Mouse (Mus musculus): ENCODE measurements around the gene Hoxb7. TPM values are rescaled to one million over a fixed set of nuclear protein-coding genes. Genes with fewer than 3 reads are reported as not detected.

Gene Hoxb7
- polyA plus RNA-seq, 1 experiment from 2014 or later = 8.3 TPM

DNA sequence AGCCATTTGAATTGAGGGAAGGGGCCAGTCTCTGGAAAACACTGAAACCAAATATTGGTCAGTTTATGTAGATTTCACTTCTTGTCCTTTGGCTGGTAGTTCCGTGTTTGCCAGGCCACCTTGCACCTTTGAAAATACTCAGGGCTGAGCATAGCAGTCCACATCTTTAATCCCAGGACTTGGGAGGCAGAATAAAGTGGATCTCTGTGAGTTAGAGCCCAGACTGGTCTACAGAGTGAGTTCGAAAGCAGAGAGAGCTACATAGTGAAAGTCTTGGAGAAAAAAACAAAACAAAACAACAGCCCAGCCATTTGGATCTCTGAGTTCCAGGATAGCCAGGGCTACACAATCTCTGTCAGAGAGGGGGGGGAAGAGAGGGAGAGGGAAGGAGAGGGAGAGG lies 29.3 kb upstream of the Hoxb7 start:
- Histone ChIP-seq H3K4me1 (ENCODE audit: control insufficient read depth, insufficient read depth, low read length) (no peaks in the 10 kb centered on the region), H3K9ac (ENCODE audit: low read length) (no peak overlapping the region), H3K4me3 (replicated peaks; ENCODE audit: low read length) (no peak overlapping the region), H3K36me3 (ENCODE audit: control insufficient read depth, insufficient read depth, low read length) (no peaks in the 10 kb centered on the region), H3K27ac (ENCODE audit: low read length) (no peak overlapping the region), H3K9me3 (replicated peaks; ENCODE audit: control insufficient read depth, low read length) (no peaks in the 10 kb centered on the region), H3K27me3 (ENCODE audit: control insufficient read depth, insufficient read depth, low read length) (peaks cover 95% of the 10 kb centered on the region), H3K4me2 (ENCODE audit: low read depth, low read length) (no peak overlapping the region)
- no peak for ATAC-seq (ENCODE audit: insufficient read depth, low FRiP score)
- 22% methylated on average over 2 of the region's 2 CpGs for WGBS

DNA sequence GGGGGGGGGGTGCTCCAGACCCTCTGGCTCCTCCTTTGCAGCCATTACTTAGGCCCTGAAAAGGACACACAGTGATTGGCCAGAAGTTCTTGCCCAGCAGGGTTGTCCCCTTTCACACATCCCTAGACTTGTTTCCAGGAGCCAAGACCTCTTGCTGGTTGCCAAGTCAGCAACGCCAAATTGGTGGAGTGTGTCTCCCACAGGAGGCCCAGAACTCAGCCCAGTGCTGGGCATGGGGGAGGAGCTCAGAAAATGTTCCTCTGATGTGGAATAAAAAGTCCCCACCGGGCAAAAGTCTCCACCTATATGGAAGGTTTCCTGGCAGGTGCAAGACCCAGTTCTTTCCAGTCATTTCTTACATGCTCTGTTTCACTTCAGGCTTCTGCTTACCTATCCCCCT lies 27.4 kb upstream of the Hoxb7 start:
- Histone ChIP-seq H3K4me3 (replicated peaks; ENCODE audit: low read length) (no peak overlapping the region), H3K9me3 (replicated peaks; ENCODE audit: control insufficient read depth, low read length) (no peaks in the 10 kb centered on the region), H3K9ac (ENCODE audit: low read length) (no peak overlapping the region), H3K4me1 (ENCODE audit: control insufficient read depth, insufficient read depth, low read length) (no peaks in the 10 kb centered on the region), H3K27ac (ENCODE audit: low read length) (no peak overlapping the region), H3K27me3 (ENCODE audit: control insufficient read depth, insufficient read depth, low read length) (peaks cover 95% of the 10 kb centered on the region), H3K36me3 (ENCODE audit: control insufficient read depth, insufficient read depth, low read length) (no peaks in the 10 kb centered on the region), H3K4me2 (ENCODE audit: low read depth, low read length) (no peak overlapping the region)
- 4% methylated on average over 2 of the region's 2 CpGs for WGBS
- ATAC-seq (ENCODE audit: insufficient read depth, low FRiP score) = no peak

DNA sequence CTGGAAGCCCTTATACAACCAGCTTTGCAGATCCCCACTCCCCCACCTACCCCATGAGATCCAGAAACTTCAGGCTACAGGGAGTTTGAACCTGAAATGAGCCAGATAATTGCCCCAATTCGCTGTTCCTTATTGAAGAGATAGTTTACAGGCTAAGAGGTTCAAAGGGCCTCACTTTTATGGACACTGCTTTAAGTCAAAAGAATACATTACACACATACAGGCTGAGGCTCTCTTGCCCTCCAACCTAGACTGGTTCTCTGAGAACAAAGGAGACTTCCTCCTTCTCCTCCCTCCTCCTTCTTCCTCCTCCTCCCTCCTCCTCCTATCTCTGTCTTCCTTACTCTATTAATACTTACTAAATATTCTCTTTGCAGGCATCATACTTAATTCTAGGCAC lies 26.9 kb upstream of the Hoxb7 start:
- Histone ChIP-seq H3K9ac (ENCODE audit: low read length) (no peak overlapping the region), H3K4me3 (replicated peaks; ENCODE audit: low read length) (no peak overlapping the region), H3K4me1 (ENCODE audit: control insufficient read depth, insufficient read depth, low read length) (no peaks in the 10 kb centered on the region), H3K27ac (ENCODE audit: low read length) (no peak overlapping the region), H3K27me3 (ENCODE audit: control insufficient read depth, insufficient read depth, low read length) (peaks cover 95% of the 10 kb centered on the region), H3K36me3 (ENCODE audit: control insufficient read depth, insufficient read depth, low read length) (no peaks in the 10 kb centered on the region), H3K4me2 (ENCODE audit: low read depth, low read length) (no peak overlapping the region), H3K9me3 (replicated peaks; ENCODE audit: control insufficient read depth, low read length) (no peaks in the 10 kb centered on the region)
- ATAC-seq (ENCODE audit: insufficient read depth, low FRiP score) = no peak
- WGBS = 4% methylated on average over 1 of the region's 1 CpGs

GRCm38 (mm10) chr11:96260310-96260970 lies 26.0 kb upstream of the Hoxb7 start:
- H3K36me3 ChIP-seq (ENCODE audit: control insufficient read depth, insufficient read depth, low read length) = no peaks in the 10 kb centered on the region
- no peaks in the 10 kb centered on the region for H3K9me3 ChIP-seq (replicated peaks; ENCODE audit: control insufficient read depth, low read length)
- no peak for ATAC-seq (ENCODE audit: insufficient read depth, low FRiP score)
- H3K27ac ChIP-seq (ENCODE audit: low read length) = no peak overlapping the region
- H3K9ac ChIP-seq (ENCODE audit: low read length) = no peak overlapping the region
- H3K4me1 ChIP-seq (ENCODE audit: control insufficient read depth, insufficient read depth, low read length) = no peaks in the 10 kb centered on the region
- WGBS = 2% methylated on average over 23 of the region's 23 CpGs
- no peak overlapping the region for H3K4me3 ChIP-seq (replicated peaks; ENCODE audit: low read length)
- no peak overlapping the region for H3K4me2 ChIP-seq (ENCODE audit: low read depth, low read length)
- H3K27me3 ChIP-seq (ENCODE audit: control insufficient read depth, insufficient read depth, low read length) = peaks cover 95% of the 10 kb centered on the region

GRCm38 (mm10) chr11:96261323-96261890 lies 25.0 kb upstream of the Hoxb7 start:
- Histone ChIP-seq H3K4me2 (ENCODE audit: low read depth, low read length) (no peak overlapping the region), H3K27ac (ENCODE audit: low read length) (no peak overlapping the region), H3K36me3 (ENCODE audit: control insufficient read depth, insufficient read depth, low read length) (no peaks in the 10 kb centered on the region), H3K9ac (ENCODE audit: low read length) (no peak overlapping the region), H3K9me3 (replicated peaks; ENCODE audit: control insufficient read depth, low read length) (no peaks in the 10 kb centered on the region), H3K4me1 (ENCODE audit: control insufficient read depth, insufficient read depth, low read length) (no peaks in the 10 kb centered on the region), H3K27me3 (ENCODE audit: control insufficient read depth, insufficient read depth, low read length) (peaks cover 96% of the 10 kb centered on the region), H3K4me3 (replicated peaks; ENCODE audit: low read length) (no peak overlapping the region)
- WGBS = 2% methylated on average over 24 of the region's 24 CpGs
- ATAC-seq (ENCODE audit: insufficient read depth, low FRiP score) = no peak

DNA sequence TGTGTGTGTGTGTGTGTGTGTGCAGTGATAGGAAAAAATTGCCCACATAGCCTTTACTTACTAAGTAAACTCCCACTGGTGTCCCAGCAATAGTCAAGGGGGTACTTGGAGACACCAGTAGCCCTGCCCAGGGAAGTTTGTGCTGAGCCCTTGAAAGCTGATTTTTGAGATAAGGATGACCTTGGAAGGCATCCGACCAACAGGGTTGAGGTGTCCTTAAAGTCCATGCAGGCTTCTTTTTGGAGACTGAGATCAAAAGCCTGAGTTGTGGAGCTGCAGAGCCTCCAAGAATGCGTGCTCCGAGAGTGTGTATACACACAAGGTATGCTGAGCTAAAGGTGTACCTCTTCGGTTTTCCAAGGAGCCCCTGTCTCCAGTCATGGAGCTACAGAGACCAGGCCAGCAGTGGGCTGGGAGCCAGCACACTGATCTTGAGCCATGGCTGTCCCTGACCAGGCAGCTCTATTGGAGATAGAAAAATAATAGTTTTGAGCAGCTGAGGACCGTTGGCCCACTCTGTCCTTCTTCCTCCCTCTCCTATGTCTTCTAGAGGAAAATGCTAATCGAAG lies 24.1 kb upstream of the Hoxb7 start:
- Histone ChIP-seq H3K9ac (ENCODE audit: low read length) (no peak overlapping the region), H3K4me1 (ENCODE audit: control insufficient read depth, insufficient read depth, low read length) (no peaks in the 10 kb centered on the region), H3K9me3 (replicated peaks; ENCODE audit: control insufficient read depth, low read length) (no peaks in the 10 kb centered on the region), H3K27me3 (ENCODE audit: control insufficient read depth, insufficient read depth, low read length) (peaks cover 97% of the 10 kb centered on the region), H3K36me3 (ENCODE audit: control insufficient read depth, insufficient read depth, low read length) (no peaks in the 10 kb centered on the region), H3K4me2 (ENCODE audit: low read depth, low read length) (no peak overlapping the region), H3K4me3 (replicated peaks; ENCODE audit: low read length) (no peak overlapping the region), H3K27ac (ENCODE audit: low read length) (no peak overlapping the region)
- no peak for ATAC-seq (ENCODE audit: insufficient read depth, low FRiP score)
- WGBS = 10% methylated on average over 6 of the region's 6 CpGs

DNA sequence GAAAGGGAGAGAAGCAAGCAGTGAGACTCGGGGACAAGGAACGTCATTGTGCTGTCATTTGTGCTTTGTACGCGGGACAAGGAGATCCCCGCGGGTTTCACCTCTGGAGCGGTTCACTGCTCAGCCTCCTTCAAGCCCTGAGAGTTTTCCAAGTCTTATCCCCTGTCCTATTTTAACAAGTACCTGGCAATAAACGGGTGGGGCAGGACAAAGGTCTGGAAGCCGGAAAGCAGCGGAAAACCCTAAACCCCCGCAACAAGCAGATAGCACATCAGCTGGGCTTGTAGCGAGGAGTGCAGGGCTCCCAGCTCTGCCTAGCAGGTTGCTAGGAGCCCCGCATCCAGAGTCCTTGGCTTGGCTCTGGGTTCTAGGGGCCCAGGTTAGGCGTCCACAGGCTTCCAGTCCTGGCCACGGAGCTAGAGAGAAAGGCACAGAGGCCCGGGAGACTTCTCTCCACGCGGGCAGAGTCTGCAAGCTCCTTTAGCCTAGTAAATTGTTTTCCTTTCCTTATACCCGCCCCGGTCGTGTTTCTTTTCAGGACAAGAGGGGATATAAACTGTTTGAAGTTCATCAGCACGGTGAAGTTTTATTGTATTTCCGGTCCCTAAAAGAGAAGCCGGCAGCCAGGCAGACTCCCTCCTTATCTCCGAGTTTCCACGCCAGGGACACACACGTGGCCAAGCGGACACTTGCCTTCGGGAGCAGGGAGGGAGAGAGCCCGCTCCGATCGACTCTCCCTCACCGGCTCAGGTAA lies 22.6 kb upstream of the Hoxb7 start:
- H3K9ac ChIP-seq (ENCODE audit: low read length) = no peak overlapping the region
- no peaks in the 10 kb centered on the region for H3K4me1 ChIP-seq (ENCODE audit: control insufficient read depth, insufficient read depth, low read length)
- ATAC-seq (ENCODE audit: insufficient read depth, low FRiP score) = no peak
- no peak overlapping the region for H3K4me2 ChIP-seq (ENCODE audit: low read depth, low read length)
- H3K9me3 ChIP-seq (replicated peaks; ENCODE audit: control insufficient read depth, low read length) = no peaks in the 10 kb centered on the region
- no peaks in the 10 kb centered on the region for H3K36me3 ChIP-seq (ENCODE audit: control insufficient read depth, insufficient read depth, low read length)
- peaks cover 94% of the 10 kb centered on the region for H3K27me3 ChIP-seq (ENCODE audit: control insufficient read depth, insufficient read depth, low read length)
- WGBS = 3% methylated on average over 33 of the region's 33 CpGs
- no peak overlapping the region for H3K27ac ChIP-seq (ENCODE audit: low read length)
- H3K4me3 ChIP-seq (replicated peaks; ENCODE audit: low read length) = no peak overlapping the region

GRCm38 (mm10) chr11:96264390-96265020 lies 21.9 kb upstream of the Hoxb7 start:
- Histone ChIP-seq H3K27ac (ENCODE audit: low read length) (no peak overlapping the region), H3K4me2 (ENCODE audit: low read depth, low read length) (no peak overlapping the region)

DNA sequence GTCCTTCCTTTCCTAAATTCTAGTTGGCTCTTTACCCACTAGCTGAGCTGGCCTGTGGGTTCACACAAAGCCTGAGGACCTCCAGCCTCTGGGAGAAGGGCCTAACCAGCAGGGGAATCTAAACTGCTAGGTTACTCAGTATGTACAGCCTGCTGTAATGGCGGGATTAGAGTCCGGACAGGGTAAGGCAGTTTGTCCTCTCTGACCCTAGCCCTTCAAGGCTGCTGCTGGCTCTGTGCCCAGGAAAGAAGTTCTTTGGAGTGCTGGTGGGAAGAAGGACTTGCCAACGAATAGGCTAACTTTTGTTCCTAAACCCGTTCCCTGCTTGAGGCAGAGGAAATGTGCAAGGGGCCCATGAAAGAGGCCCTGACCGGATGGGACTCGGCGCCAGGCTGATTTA lies 20.5 kb upstream of the Hoxb7 start:
- Histone ChIP-seq H3K4me1 (ENCODE audit: control insufficient read depth, insufficient read depth, low read length) (peaks cover under 1% of the 10 kb centered on the region; the same call in 1 of the 2 replicates), H3K4me3 (replicated peaks; ENCODE audit: low read length) (no peak overlapping the region), H3K4me2 (ENCODE audit: low read depth, low read length) (no peak overlapping the region), H3K27me3 (ENCODE audit: control insufficient read depth, insufficient read depth, low read length) (peaks cover 94% of the 10 kb centered on the region), H3K36me3 (ENCODE audit: control insufficient read depth, insufficient read depth, low read length) (no peaks in the 10 kb centered on the region), H3K9me3 (replicated peaks; ENCODE audit: control insufficient read depth, low read length) (no peaks in the 10 kb centered on the region), H3K27ac (ENCODE audit: low read length) (no peak overlapping the region), H3K9ac (ENCODE audit: low read length) (no peak overlapping the region)
- 3% methylated on average over 7 of the region's 7 CpGs for WGBS
- no peak for ATAC-seq (ENCODE audit: insufficient read depth, low FRiP score)

More at GRCm38 (mm10) chr11:96264390-96265020, 21.9 kb upstream of the Hoxb7 start:
- H3K27me3 ChIP-seq (ENCODE audit: control insufficient read depth, insufficient read depth, low read length) = peaks cover 94% of the 10 kb centered on the region
- H3K4me3 ChIP-seq (replicated peaks; ENCODE audit: low read length) = no peak overlapping the region
- 12% methylated on average over 8 of the region's 8 CpGs for WGBS
- H3K4me1 ChIP-seq (ENCODE audit: control insufficient read depth, insufficient read depth, low read length) = no peaks in the 10 kb centered on the region
- no peaks in the 10 kb centered on the region for H3K9me3 ChIP-seq (replicated peaks; ENCODE audit: control insufficient read depth, low read length)
- no peak overlapping the region for H3K9ac ChIP-seq (ENCODE audit: low read length)
- ATAC-seq (ENCODE audit: insufficient read depth, low FRiP score) = no peak
- H3K36me3 ChIP-seq (ENCODE audit: control insufficient read depth, insufficient read depth, low read length) = no peaks in the 10 kb centered on the region

Measured in stomach, embryonic 16.5 days (tissue).